Mouse (Mus musculus) lung, postnatal 0 days (tissue): ENCODE measurements around the gene Phykpl.

Experiments
- CTCF ChIP-seq: IDR thresholded peaks from 2 replicates; pipeline ENCODE4 v1.5.1; 2016; ENCODE audit warnings: antibody characterized with exemption, mild to moderate bottlenecking
- EP300 ChIP-seq: IDR thresholded peaks from 2 replicates; pipeline ENCODE4 v1.6.1; 2016; ENCODE audit warnings: antibody characterized with exemption, mild to moderate bottlenecking, control low read depth

GRCm38 (mm10) chr11:51565062-51565461 lies 19.5 kb upstream of the Phykpl start:
- TF ChIP-seq CTCF (no peak), EP300 (no peak)
